Mouse (Mus musculus) heart, embryonic 10.5 days (tissue): Measurements from ENCODE around the gene Sp7. TPM values are rescaled to one million over a fixed set of nuclear protein-coding genes. Genes with fewer than 3 reads are reported as not detected.
"Not testable (repeated sequence)": the region's sequence is repeated elsewhere in the genome, so short reads cannot be mapped to it uniquely, and the experiment has no call there.

Experiments
- DNase-seq: peaks from one replicate; pipeline ENCODE4 v3.0.0-alpha.2; 2017; ENCODE audit warnings: low spot score
- H3K27ac ChIP-seq: fragments of 300-500 bp; sonication (generic); 2 replicates; pipeline ENCODE4 v1.5.1; 2016; ENCODE audit warnings: mild to moderate bottlenecking
- H3K27me3 ChIP-seq: fragments of 300-500 bp; sonication (generic); 2 replicates; pipeline ENCODE4 v1.6.1; 2016; ENCODE audit warnings: mild to moderate bottlenecking; ENCODE audit not compliant: poor library complexity, insufficient read depth, severe bottlenecking
- H3K36me3 ChIP-seq: fragments of 300-500 bp; sonication (generic); 2 replicates; pipeline ENCODE4 v1.6.1; 2016; ENCODE audit warnings: mild to moderate bottlenecking, moderate library complexity
- H3K4me1 ChIP-seq: fragments of 300-500 bp; sonication (generic); 2 replicates; pipeline ENCODE4 v1.6.1; 2016; ENCODE audit warnings: mild to moderate bottlenecking
- H3K4me3 ChIP-seq: fragments of 300-500 bp; sonication (generic); 2 replicates; pipeline ENCODE4 v1.5.1; 2016; ENCODE audit warnings: mild to moderate bottlenecking, moderate library complexity
- H3K9me3 ChIP-seq: fragments of 300-500 bp; sonication (generic); 2 replicates; pipeline ENCODE4 v1.6.1; 2016; ENCODE audit warnings: mild to moderate bottlenecking, moderate library complexity
- WGBS: fragments of 180-500 bp; shearing (Covaris S2); methylation state at CpG from one replicate; pipeline ENCODE4 v1.1.7; 2016; 5-methylcytosine and 5-hydroxymethylcytosine counted together
- polyA plus RNA-seq: library from polyadenylated mRNA; unstranded; fragments of >200 nt; fragmentation: Nextera tagmentation; extraction: Ambion mirVana; gene quantifications from 2 replicates; pipeline ENCODE4 v1.2.1, GENCODE M21; 2016

Sp7 gene
- polyA plus RNA-seq, 1 experiment from 2014 or later: 1.5 TPM

- no peaks in the 10 kb centered on the region for H3K9me3 ChIP-seq
- H3K4me3 ChIP-seq: no peak overlapping the region
- peaks cover 15% of the 10 kb centered on the region for H3K27me3 ChIP-seq
- WGBS: 51% methylated on average over 2 of the region's 2 CpGs
- H3K27ac ChIP-seq: no peak overlapping the region
- DNase-seq: no peak
- H3K36me3 ChIP-seq: peaks cover 10% of the 10 kb centered on the region
- peaks cover 35% of the 10 kb centered on the region for H3K4me1 ChIP-seq
These were observed 14.8 kb downstream of the Sp7 start for GRCm38 (mm10) chr15:102352177-102352576.

- peaks cover 3% of the 10 kb centered on the region for H3K27me3 ChIP-seq
- peak overlapping the region; percentile 92 for H3K4me3 ChIP-seq
- 8% methylated on average over 11 of the region's 11 CpGs for WGBS
- peaks cover 23% of the 10 kb centered on the region for H3K36me3 ChIP-seq
- peaks cover 23% of the 10 kb centered on the region for H3K4me1 ChIP-seq
- H3K27ac ChIP-seq: peak overlapping the region; percentile 91
- no peaks in the 10 kb centered on the region for H3K9me3 ChIP-seq
- no peak for DNase-seq
These were observed 16.1 kb downstream of the Sp7 start for GRCm38 (mm10) chr15:102350942-102351291.

GRCm38 (mm10) chr15:102350138-102350941, 16.6 kb downstream of the Sp7 start, which contains the start of gene Aaas:
Gene Aaas (minus strand): TSS chr15:102350771.
- Histone ChIP-seq H3K27me3 (no peaks in the 10 kb centered on the region), H3K36me3 (peaks cover 28% of the 10 kb centered on the region), H3K9me3 (no peaks in the 10 kb centered on the region), H3K4me3 (peak within 1 kb of the TSS; percentile 92), H3K4me1 (peaks cover 17% of the 10 kb centered on the region), H3K27ac (peak within 1 kb of the TSS; percentile 91)
- WGBS: under 1% methylated on average over 56 of the region's 56 CpGs
- DNase-seq: peak; percentile 97

DNA sequence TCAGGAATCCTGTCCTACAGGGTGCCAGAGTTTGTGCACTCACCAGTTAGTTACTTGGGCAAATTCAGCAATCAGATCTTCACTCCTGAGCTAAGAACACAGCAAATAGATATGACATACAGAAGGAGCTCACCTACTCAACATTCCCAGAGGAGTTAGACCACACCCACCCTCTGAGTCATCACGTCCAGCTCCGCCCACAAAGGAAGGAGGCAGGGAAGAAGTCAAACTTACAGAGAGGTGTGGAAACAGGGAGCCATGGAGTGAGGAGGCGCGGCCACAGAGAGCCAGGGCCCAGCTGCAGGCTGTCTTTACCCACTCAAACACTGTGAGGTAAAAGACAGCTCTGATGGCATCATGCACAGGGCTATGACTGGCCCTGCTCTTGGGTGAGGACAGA, 20.5 kb downstream of the Sp7 start:
- WGBS: 77% methylated on average over 4 of the region's 4 CpGs
- no peak overlapping the region for H3K27ac ChIP-seq
- no peak for DNase-seq
- H3K4me3 ChIP-seq: no peak overlapping the region
- H3K27me3 ChIP-seq: no peaks in the 10 kb centered on the region
- H3K4me1 ChIP-seq: peaks cover 10% of the 10 kb centered on the region
- peaks cover 46% of the 10 kb centered on the region for H3K36me3 ChIP-seq
- no peaks in the 10 kb centered on the region for H3K9me3 ChIP-seq

DNA sequence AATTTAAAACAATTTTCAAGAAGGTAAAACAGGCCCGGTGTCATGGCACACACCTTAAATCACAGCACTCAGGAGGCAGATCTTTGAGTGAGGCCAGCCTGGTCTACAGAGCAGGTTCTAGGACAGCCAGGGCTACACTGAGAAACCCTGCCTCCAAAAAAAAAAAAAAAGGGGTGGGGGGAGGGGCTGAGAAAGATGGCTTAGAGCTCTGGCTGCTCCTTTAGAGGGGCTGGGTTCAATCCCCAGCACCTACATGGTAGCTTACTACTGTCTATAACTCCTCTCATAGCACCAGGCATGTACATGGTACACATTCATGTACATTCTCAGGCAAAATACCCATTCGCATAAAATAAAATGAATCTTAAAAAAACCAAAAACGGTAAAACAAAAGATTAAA, 22.5 kb downstream of the Sp7 start:
- no peaks in the 10 kb centered on the region for H3K27me3 ChIP-seq
- H3K36me3 ChIP-seq: peaks cover 57% of the 10 kb centered on the region
- DNase-seq: no peak
- WGBS: 88% methylated on average over 3 of the region's 3 CpGs
- no peak overlapping the region for H3K4me3 ChIP-seq
- peaks cover under 1% of the 10 kb centered on the region; the same call in 1 of the 2 replicates for H3K4me1 ChIP-seq
- no peak overlapping the region for H3K27ac ChIP-seq
- H3K9me3 ChIP-seq: no peaks in the 10 kb centered on the region

DNA sequence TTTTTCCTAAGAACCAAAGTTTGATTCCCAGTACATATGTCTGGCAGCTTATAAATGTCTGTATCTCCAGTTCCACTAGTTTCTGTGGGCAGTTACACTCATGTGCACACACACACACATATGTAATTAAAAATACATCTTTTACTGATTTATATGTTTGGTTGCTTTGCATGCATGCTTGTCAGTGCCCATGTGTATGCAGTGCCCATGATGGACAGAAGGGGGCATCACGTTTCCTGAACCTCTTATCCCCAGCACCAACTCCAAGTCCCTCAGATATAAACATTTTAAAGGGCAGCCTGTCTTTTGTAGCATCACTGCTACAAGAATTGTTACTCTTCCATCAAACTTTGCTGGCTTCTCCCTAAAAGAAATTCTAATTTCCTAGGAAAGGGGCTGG, 25.4 kb downstream of the Sp7 start:
- H3K36me3 ChIP-seq: peaks cover 70% of the 10 kb centered on the region
- H3K27ac ChIP-seq: no peak overlapping the region
- no peaks in the 10 kb centered on the region for H3K27me3 ChIP-seq
- H3K9me3 ChIP-seq: no peaks in the 10 kb centered on the region
- no peak for DNase-seq
- 2% methylated on average over 1 of the region's 1 CpGs for WGBS
- no peak overlapping the region for H3K4me3 ChIP-seq
- H3K4me1 ChIP-seq: no peaks in the 10 kb centered on the region

GRCm38 (mm10) chr15:102339612-102340011, 27.4 kb downstream of the Sp7 start:
- no peak overlapping the region for H3K27ac ChIP-seq
- 64% methylated on average over 5 of the region's 5 CpGs for WGBS
- DNase-seq: no peak
- peaks cover 67% of the 10 kb centered on the region for H3K36me3 ChIP-seq
- no peaks in the 10 kb centered on the region for H3K9me3 ChIP-seq
- H3K4me1 ChIP-seq: no peaks in the 10 kb centered on the region
- H3K27me3 ChIP-seq: no peaks in the 10 kb centered on the region
- H3K4me3 ChIP-seq: no peak overlapping the region

DNA sequence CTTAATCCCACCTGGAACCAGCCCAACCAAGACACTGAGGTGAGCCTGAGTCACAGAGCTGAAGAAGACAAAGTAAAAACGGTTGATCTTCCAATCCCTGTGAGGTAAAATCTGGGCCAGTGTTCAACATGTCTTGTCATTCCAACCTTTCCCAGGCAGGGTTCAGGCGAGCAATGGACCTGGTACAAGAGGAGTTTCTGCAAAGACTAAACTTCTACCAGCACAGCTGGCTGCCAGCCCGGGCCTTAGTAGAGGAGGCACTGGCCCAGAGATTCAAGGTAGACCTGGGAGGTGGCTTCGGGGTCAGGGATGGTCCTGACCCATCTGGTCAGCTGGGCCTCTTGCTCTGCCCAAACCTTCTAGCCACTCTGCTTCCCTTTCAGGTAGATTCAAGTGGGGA, 30.0 kb downstream of the Sp7 start:
- Histone ChIP-seq H3K27ac (no peak overlapping the region), H3K36me3 (peaks cover 76% of the 10 kb centered on the region), H3K4me1 (peaks cover 14% of the 10 kb centered on the region), H3K9me3 (no peaks in the 10 kb centered on the region), H3K27me3 (no peaks in the 10 kb centered on the region), H3K4me3 (no peak overlapping the region)
- WGBS: 84% methylated on average over 4 of the region's 4 CpGs
- DNase-seq: no peak

GRCm38 (mm10) chr15:102335925-102336324, 31.1 kb downstream of the Sp7 start:
- not testable (repeated sequence) for H3K9me3 ChIP-seq, H3K4me3 ChIP-seq, H3K27ac ChIP-seq, DNase-seq, H3K27me3 ChIP-seq
- WGBS: 92% methylated on average over 5 of the region's 5 CpGs
- H3K36me3 ChIP-seq: peaks cover 76% of the 10 kb centered on the region
- H3K4me1 ChIP-seq: peaks cover 19% of the 10 kb centered on the region

GRCm38 (mm10) chr15:102335254-102335653, 31.7 kb downstream of the Sp7 start:
- Histone ChIP-seq H3K36me3 (peaks cover 77% of the 10 kb centered on the region), H3K9me3 (no peaks in the 10 kb centered on the region), H3K4me1 (peaks cover 19% of the 10 kb centered on the region), H3K27me3 (no peaks in the 10 kb centered on the region), H3K27ac (no peak overlapping the region), H3K4me3 (no peak overlapping the region)
- 85% methylated on average over 8 of the region's 8 CpGs for WGBS
- DNase-seq: no peak

GRCm38 (mm10) chr15:102331610-102332015, 35.4 kb downstream of the Sp7 start, which contains the start of gene Myg1:
Gene Myg1 (plus strand): TSS chr15:102331709.
- under 1% methylated on average over 30 of the region's 30 CpGs for WGBS
- DNase-seq: peak; percentile 95
- H3K27me3 ChIP-seq: no peaks in the 10 kb centered on the region
- peak within 1 kb of the TSS; percentile 86 for H3K27ac ChIP-seq
- no peaks in the 10 kb centered on the region for H3K9me3 ChIP-seq
- peaks cover 27% of the 10 kb centered on the region for H3K4me1 ChIP-seq
- peak within 1 kb of the TSS; percentile 79 for H3K4me3 ChIP-seq
- H3K36me3 ChIP-seq: peaks cover 62% of the 10 kb centered on the region

DNA sequence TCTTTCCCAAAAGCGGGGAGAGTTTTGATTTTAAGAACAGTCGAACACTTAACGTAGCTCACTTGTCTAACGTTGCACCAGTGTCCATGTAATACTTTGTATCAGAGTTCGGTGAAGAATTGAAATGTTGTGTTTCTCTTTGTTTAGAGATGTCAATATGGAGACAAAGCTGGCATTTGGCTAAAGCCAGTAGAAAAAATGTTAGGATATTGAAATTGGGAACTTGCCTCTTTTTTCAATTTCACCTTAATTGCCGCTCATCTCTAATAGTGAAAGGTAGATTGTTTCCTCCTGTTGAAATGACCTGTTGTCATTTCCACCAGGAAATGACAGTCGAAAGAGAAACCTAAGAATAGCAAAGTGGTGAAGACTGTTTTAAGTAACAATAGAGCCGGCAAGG, 40.1 kb downstream of the Sp7 start:
- Histone ChIP-seq H3K4me1 (peaks cover 12% of the 10 kb centered on the region), H3K27ac (0 out of 2 replicates have a peak overlapping the region, but pooled peaks have one; percentile 94), H3K4me3 (peak overlapping the region; percentile 75), H3K36me3 (peaks cover 52% of the 10 kb centered on the region), H3K9me3 (no peaks in the 10 kb centered on the region), H3K27me3 (no peaks in the 10 kb centered on the region)
- DNase-seq: no peak
- WGBS: 61% methylated on average over 8 of the region's 8 CpGs

- WGBS: under 1% methylated on average over 40 of the region's 40 CpGs
- peak within 1 kb of the TSS; percentile 94 for H3K27ac ChIP-seq
- H3K27me3 ChIP-seq: no peaks in the 10 kb centered on the region
- H3K36me3 ChIP-seq: peaks cover 60% of the 10 kb centered on the region
- peak; percentile 91 for DNase-seq
- peak within 1 kb of the TSS; percentile 75 for H3K4me3 ChIP-seq
- no peaks in the 10 kb centered on the region for H3K9me3 ChIP-seq
- H3K4me1 ChIP-seq: peaks cover 8% of the 10 kb centered on the region; the same call in 1 of the 2 replicates
These were observed 40.9 kb downstream of the Sp7 start, which contains the start of gene Pfdn5 for GRCm38 (mm10) chr15:102326022-102326576. Gene Pfdn5 (plus strand): TSS chr15:102326116.
